Mouse (Mus musculus) kidney, postnatal 0 days (tissue): ENCODE measurements around the gene Mical3. TPM values are rescaled to one million over a fixed set of nuclear protein-coding genes. Genes with fewer than 3 reads are reported as not detected.

Experiments
- ATAC-seq: fragments of 200-750 bp; cut with Nextera tagmentation; replicated peaks from 2 replicates; pipeline ENCODE4 v1.8.0; 2017; ENCODE audit warnings: low read depth, moderate number of reproducible peaks, moderate TSS enrichment, moderate library complexity; ENCODE audit not compliant: low FRiP score
- DNase-seq: peaks from one replicate; pipeline ENCODE4 v3.0.0-alpha.2; 2016; ENCODE audit warnings: low spot score
- H3K27ac ChIP-seq: fragments of 300-500 bp; sonication (generic); 2 replicates; pipeline ENCODE4 v1.5.1; 2014; ENCODE audit warnings: mild to moderate bottlenecking
- H3K27me3 ChIP-seq: fragments of 300-500 bp; sonication (generic); 2 replicates; pipeline ENCODE4 v1.6.1; 2014; ENCODE audit warnings: low read length, mixed read lengths; ENCODE audit not compliant: insufficient read depth
- H3K36me3 ChIP-seq: fragments of 300-500 bp; sonication (generic); 2 replicates; pipeline ENCODE4 v1.6.1; 2014; ENCODE audit warnings: low read length, mixed read lengths; ENCODE audit not compliant: insufficient read depth
- H3K4me1 ChIP-seq: fragments of 300-500 bp; sonication (generic); replicated peaks from 2 replicates; pipeline ENCODE4 v1.6.1; 2014; ENCODE audit warnings: antibody characterized with exemption, low read length, mixed read lengths; ENCODE audit not compliant: insufficient read depth
- H3K4me2 ChIP-seq: fragments of 300-500 bp; sonication (generic); 2 replicates; pipeline ENCODE4 v1.6.1; 2014; ENCODE audit warnings: mild to moderate bottlenecking, low read length, moderate library complexity, mixed read lengths
- H3K4me3 ChIP-seq: fragments of 300-500 bp; sonication (generic); replicated peaks from 2 replicates; pipeline ENCODE4 v1.5.1; 2014; ENCODE audit warnings: low read depth, low read length
- H3K9ac ChIP-seq: fragments of 300-500 bp; sonication (generic); 2 replicates; pipeline ENCODE4 v1.6.1; 2014; ENCODE audit warnings: low read depth, low read length
- H3K9me3 ChIP-seq: fragments of 300-500 bp; sonication (generic); replicated peaks from 2 replicates; pipeline ENCODE4 v1.6.1; 2016; ENCODE audit warnings: low read length, inconsistent platforms, mixed read lengths
- CTCF ChIP-seq: IDR thresholded peaks from 2 replicates; pipeline ENCODE4 v1.5.1; 2016; ENCODE audit warnings: antibody characterized with exemption, low read depth, mild to moderate bottlenecking, moderate library complexity
- WGBS: fragments of 180-500 bp; shearing (Covaris S2); extraction: QIAGEN DNeasy Blood & Tissue Kit; methylation state at CpG from one replicate; pipeline ENCODE4 v1.1.7; 2014; 5-methylcytosine and 5-hydroxymethylcytosine counted together
- polyA plus RNA-seq: library from polyadenylated mRNA; unstranded; fragments of >200 nt; fragmentation: Nextera tagmentation; extraction: Ambion mirVana; gene quantifications from 2 replicates; pipeline ENCODE4 v1.2.1, GENCODE M21; 2015

The Mical3 gene
- polyA plus RNA-seq, 1 experiment from 2014 or later, result 6.0 TPM

- H3K27ac ChIP-seq, result no peak overlapping the region
- H3K36me3 ChIP-seq, result peaks cover 31% of the 10 kb centered on the region
Measured at GRCm38 (mm10) chr6:121017436-121018031, 113.3 kb downstream of the Mical3 start.

DNA sequence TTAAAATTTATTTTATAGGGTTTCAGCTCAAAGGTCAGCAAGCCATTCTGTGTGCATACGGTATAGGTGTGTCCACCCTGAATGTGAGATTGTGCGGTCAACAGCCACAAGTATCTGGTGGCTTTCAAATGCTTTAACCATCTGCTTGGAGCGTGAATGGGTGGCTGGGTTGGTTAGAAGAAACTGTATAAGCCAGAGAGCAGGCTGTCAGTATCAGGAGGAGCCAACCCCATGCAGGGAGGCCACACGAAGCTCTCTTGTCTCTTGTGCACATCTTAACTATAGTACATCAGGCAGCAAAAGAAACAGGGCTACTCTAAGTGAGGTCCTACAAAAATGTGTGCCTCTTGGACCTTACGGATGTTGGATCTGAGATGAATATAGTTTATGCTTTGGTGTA, 114.7 kb downstream of the Mical3 start:
- ATAC-seq, result no peak

More at GRCm38 (mm10) chr6:121017436-121018031, 113.3 kb downstream of the Mical3 start:
- Histone ChIP-seq H3K4me3 (no peak overlapping the region), H3K4me1 (no peaks in the 10 kb centered on the region), H3K9ac (no peak overlapping the region), H3K9me3 (no peaks in the 10 kb centered on the region), H3K4me2 (no peak overlapping the region), H3K27me3 (no peaks in the 10 kb centered on the region)
- no peak for DNase-seq
- ATAC-seq, result no peak
- no peak for TF ChIP-seq CTCF
- 45% methylated on average over 12 of the region's 12 CpGs for WGBS

GRCm38 (mm10) chr6:121014339-121014738, 116.5 kb downstream of the Mical3 start:
- no peak for TF ChIP-seq CTCF
- WGBS, result 67% methylated on average over 11 of the region's 11 CpGs
- peak overlapping the region; percentile 21; the same call in 1 of the 2 replicates for H3K4me2 ChIP-seq

More for the DNA sequence above, 114.7 kb downstream of the Mical3 start:
- no peaks in the 10 kb centered on the region for H3K4me1 ChIP-seq
- no peak overlapping the region for H3K27ac ChIP-seq
- H3K4me3 ChIP-seq, result no peak overlapping the region
- H3K9me3 ChIP-seq, result no peaks in the 10 kb centered on the region
- no peaks in the 10 kb centered on the region for H3K27me3 ChIP-seq
- H3K9ac ChIP-seq, result no peak overlapping the region
- TF ChIP-seq CTCF, result no peak
- DNase-seq, result no peak
- peaks cover 22% of the 10 kb centered on the region for H3K36me3 ChIP-seq
- WGBS, result 92% methylated on average over 5 of the region's 5 CpGs
- no peak overlapping the region for H3K4me2 ChIP-seq

DNA sequence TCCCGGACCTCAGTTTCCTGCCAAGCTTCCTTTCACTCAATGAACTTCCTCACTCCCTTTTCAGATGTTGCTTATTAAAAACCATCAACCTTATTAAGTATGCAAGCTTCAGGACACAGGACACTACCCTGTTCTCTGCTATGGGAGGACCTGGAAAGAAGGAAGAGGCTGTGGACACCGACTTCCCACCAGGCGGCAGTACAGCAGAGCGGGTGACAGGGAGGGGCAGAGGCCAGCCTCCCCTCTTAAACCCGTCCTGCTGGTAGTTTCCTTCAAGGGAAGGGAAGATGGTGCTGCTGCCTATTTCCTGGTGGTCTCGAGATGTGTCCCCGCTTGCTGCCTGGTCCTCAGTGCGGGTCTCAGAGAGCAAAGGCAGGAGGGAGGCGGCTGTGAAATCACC, 117.0 kb downstream of the Mical3 start:
- ATAC-seq (no peak), DNase-seq (peak; percentile 78)
- H3K4me1 ChIP-seq, result no peaks in the 10 kb centered on the region
- H3K4me3 ChIP-seq, result no peak overlapping the region
- no peaks in the 10 kb centered on the region for H3K9me3 ChIP-seq
- H3K27ac ChIP-seq, result no peak overlapping the region
- peak overlapping the region; percentile 21; the same call in 1 of the 2 replicates for H3K4me2 ChIP-seq
- 54% methylated on average over 9 of the region's 9 CpGs for WGBS
- H3K9ac ChIP-seq, result no peak overlapping the region
- no peaks in the 10 kb centered on the region for H3K27me3 ChIP-seq
- peaks cover 23% of the 10 kb centered on the region for H3K36me3 ChIP-seq
- TF ChIP-seq CTCF, result peak; percentile 89

More at GRCm38 (mm10) chr6:121014339-121014738, 116.5 kb downstream of the Mical3 start:
- Histone ChIP-seq H3K9ac (no peak overlapping the region), H3K27ac (no peak overlapping the region), H3K27me3 (no peaks in the 10 kb centered on the region), H3K4me3 (no peak overlapping the region), H3K9me3 (no peaks in the 10 kb centered on the region), H3K36me3 (peaks cover 24% of the 10 kb centered on the region), H3K4me1 (no peaks in the 10 kb centered on the region)
- DNase-seq (no peak), ATAC-seq (no peak)

DNA sequence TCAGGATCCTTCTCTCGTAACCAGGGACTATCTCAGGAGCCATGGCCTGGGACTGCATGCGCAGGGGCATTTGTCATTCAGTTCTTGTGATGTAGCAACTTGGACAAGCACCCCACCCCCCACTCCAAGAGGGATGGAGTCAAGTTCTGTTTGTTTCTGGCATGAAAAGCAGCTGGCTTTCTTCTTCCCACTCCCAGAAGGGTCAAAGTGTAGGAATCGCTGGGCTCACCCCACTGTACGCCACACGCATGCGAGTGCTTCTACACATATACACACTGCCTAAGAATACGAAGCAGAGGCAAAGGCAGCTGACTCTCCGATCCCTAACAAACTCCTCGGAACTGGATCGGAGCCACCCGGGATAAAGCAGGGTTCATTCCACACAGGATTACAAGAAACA, 119.1 kb downstream of the Mical3 start:
- no peak for TF ChIP-seq CTCF
- H3K4me1 ChIP-seq, result no peaks in the 10 kb centered on the region
- no peak overlapping the region for H3K4me3 ChIP-seq
- ATAC-seq (no peak; the same call in 1 of the 2 replicates), DNase-seq (peak; percentile 75)
- H3K27me3 ChIP-seq, result no peaks in the 10 kb centered on the region
- H3K36me3 ChIP-seq, result 0 out of 2 replicates have a peak, but pooled peaks cover 20% of the 10 kb centered on the region
- no peak overlapping the region for H3K27ac ChIP-seq
- H3K4me2 ChIP-seq, result no peak overlapping the region
- H3K9me3 ChIP-seq, result no peaks in the 10 kb centered on the region
- 62% methylated on average over 11 of the region's 11 CpGs for WGBS
- no peak overlapping the region for H3K9ac ChIP-seq

- no peak for TF ChIP-seq CTCF
- H3K4me1 ChIP-seq, result no peaks in the 10 kb centered on the region
- H3K9me3 ChIP-seq, result no peaks in the 10 kb centered on the region
- H3K4me3 ChIP-seq, result no peak overlapping the region
- no peak overlapping the region for H3K9ac ChIP-seq
- no peak overlapping the region for H3K27ac ChIP-seq
- ATAC-seq, result no peak
- H3K36me3 ChIP-seq, result 0 out of 2 replicates have a peak, but pooled peaks cover 16% of the 10 kb centered on the region
- WGBS, result 90% methylated on average over 8 of the region's 8 CpGs
- no peaks in the 10 kb centered on the region for H3K27me3 ChIP-seq
- no peak overlapping the region for H3K4me2 ChIP-seq
- no peak for DNase-seq
Measured at GRCm38 (mm10) chr6:121009651-121010050, 121.1 kb downstream of the Mical3 start.
